Mouse (Mus musculus): ENCODE results near the gene Ap4s1. TPM values are rescaled to one million over a fixed set of nuclear protein-coding genes. Genes with fewer than 3 reads are reported as not detected.
A peak's percentile ranks its signal among the peaks of the same experiment; 100 is the strongest.

Ap4s1 gene
- polyA plus RNA-seq, 1 experiment from 2014 or later = 51.6 TPM

- ATAC-seq = no peak
- no peak overlapping the region for H3K27ac ChIP-seq (ENCODE audit: low read depth, low read length)
- no peak overlapping the region for H3K4me3 ChIP-seq (ENCODE audit: low read depth, low read length)
- H3K9ac ChIP-seq (ENCODE audit: low read length) = no peak overlapping the region
- DNase-seq (ENCODE audit: low spot score) = no peak
- no peaks in the 10 kb centered on the region for H3K4me1 ChIP-seq (ENCODE audit: control insufficient read depth, insufficient read depth, low read length)
- H3K9me3 ChIP-seq (replicated peaks; ENCODE audit: control insufficient read depth, low read length) = no peaks in the 10 kb centered on the region
- H3K4me2 ChIP-seq (ENCODE audit: low read length) = no peak overlapping the region
- H3K36me3 ChIP-seq (ENCODE audit: control insufficient read depth, insufficient read depth, low read length) = peaks cover 60% of the 10 kb centered on the region
- 96% methylated on average over 15 of the region's 15 CpGs for WGBS
- H3K27me3 ChIP-seq (replicated peaks; ENCODE audit: control insufficient read depth, insufficient read depth, low read length) = no peaks in the 10 kb centered on the region
These were observed 77.9 kb downstream of the Ap4s1 start for GRCm38 (mm10) chr12:51768702-51769101.

- Histone ChIP-seq H3K4me3 (ENCODE audit: low read depth, low read length) (no peak overlapping the region), H3K4me1 (ENCODE audit: control insufficient read depth, insufficient read depth, low read length) (no peaks in the 10 kb centered on the region), H3K36me3 (ENCODE audit: control insufficient read depth, insufficient read depth, low read length) (peaks cover 79% of the 10 kb centered on the region), H3K4me2 (ENCODE audit: low read length) (no peak overlapping the region), H3K27me3 (replicated peaks; ENCODE audit: control insufficient read depth, insufficient read depth, low read length) (no peaks in the 10 kb centered on the region), H3K9ac (ENCODE audit: low read length) (no peak overlapping the region), H3K27ac (ENCODE audit: low read depth, low read length) (no peak overlapping the region), H3K9me3 (replicated peaks; ENCODE audit: control insufficient read depth, low read length) (no peaks in the 10 kb centered on the region; the same call in 1 of the 2 replicates)
- peak; percentile 13 for DNase-seq (ENCODE audit: low spot score)
- 94% methylated on average over 7 of the region's 7 CpGs for WGBS
- no peak for ATAC-seq
These were observed 94.0 kb downstream of the Ap4s1 start for GRCm38 (mm10) chr12:51784842-51785241.

Other genes with a start within 250 kb of the Ap4s1 start
- gene Coch, start 97.7 kb upstream of the Ap4s1 start, polyA plus RNA-seq (2014; fragmentation: Nextera tagmentation; extraction: Ambion mirVana) = 6.2 and 8.2 TPM in 2 replicates
- 41.7 and 46.9 TPM in 2 replicates for gene Strn3, start 864 bp downstream of the Ap4s1 start, polyA plus RNA-seq (2014; fragmentation: Nextera tagmentation; extraction: Ambion mirVana)
- gene Hectd1, start 138.5 kb downstream of the Ap4s1 start, polyA plus RNA-seq (2014; fragmentation: Nextera tagmentation; extraction: Ambion mirVana) = 31.1 and 37.1 TPM in 2 replicates